10 mouse cellular contexts compared by ENCODE assay signal in genomic region chr12:107464731-107465130, GRCm38 (mm10). TPM values are rescaled to one million over a fixed set of nuclear protein-coding genes. Genes with fewer than 3 reads are reported as not detected.
DNase-seq lines count a peak whose midpoint lies in the region; ATAC-seq and TF ChIP-seq lines count a peak whose summit lies in the region.
"Had no signal": no experiment of that assay in that cellular context is flagged by ENCODE, and none has a peak within 500 bp of the region (broad histone marks: within the 10 kb centered on the region; RNA-seq: fewer than 3 reads in every experiment).

No protein-coding gene starts in this region.

- H3K4me3 ChIP-seq in kidney, embryonic 14.5 days (ENCODE audit: low read length), result no peak overlapping the region
- H3K4me3 ChIP-seq in liver, postnatal 0 days (ENCODE audit: low read depth, low read length), result no peak overlapping the region
- H3K4me3 ChIP-seq in left cerebral cortex, adult 2 months, result no peak overlapping the region
- H3K4me3 ChIP-seq in intestine, embryonic 15.5 days (replicated peaks), result no peak overlapping the region
- H3K4me3 ChIP-seq: limb, embryonic 15.5 days had no signal

- intact Hi-C loops in left cerebral cortex, adult 2 months (cut with DNase I), result no loop called here

- no peak overlapping the region for H3K27ac ChIP-seq in kidney, embryonic 14.5 days (ENCODE audit: low read depth, low read length)
- H3K27ac ChIP-seq in liver, postnatal 0 days (ENCODE audit: low read depth), result no peak overlapping the region
- no peak overlapping the region for H3K27ac ChIP-seq in left cerebral cortex, adult 2 months
- H3K27ac ChIP-seq in intestine, embryonic 15.5 days, result no peak overlapping the region
- H3K27ac ChIP-seq: limb, embryonic 15.5 days had no signal

- H3K9me3 ChIP-seq in kidney, embryonic 14.5 days (ENCODE audit: control insufficient read depth, low read length), result no peaks in the 10 kb centered on the region
- no peaks in the 10 kb centered on the region; the same call in 1 of the 2 replicates for H3K9me3 ChIP-seq in liver, postnatal 0 days (ENCODE audit: low read length)
- H3K9me3 ChIP-seq in intestine, embryonic 15.5 days, result no peaks in the 10 kb centered on the region
- H3K9me3 ChIP-seq: limb, embryonic 15.5 days had no signal

- TF ChIP-seq CTCF in liver, postnatal 0 days (IDR thresholded peaks at IDR 0.05; ENCODE audit: low read depth), result no peak
- no peak for TF ChIP-seq CTCF in left cerebral cortex, adult 2 months (IDR thresholded peaks at IDR 0.05)

- peak; percentile 40 for DNase-seq in kidney, adult 18-20 months
- peak; percentile 83 for DNase-seq in NIH3T3 (ENCODE audit: low read depth)
- peak; percentile 84 for DNase-seq in embryo, embryonic 11 days
- DNase-seq in liver, postnatal 0 days, result peak; percentile 46
- DNase-seq in thymus, postnatal 14 days, result peak; percentile 81
- DNase-seq in left cerebral cortex, adult 2 months (ENCODE audit: extremely low spot score in 1 of 2, low spot score in 2 of 2), result no peak

- no peak for TF ChIP-seq EP300 in liver, postnatal 0 days (IDR thresholded peaks at IDR 0.05; ENCODE audit: low read depth)

- H3K4me1 ChIP-seq in kidney, embryonic 14.5 days (ENCODE audit: control insufficient read depth, insufficient read depth, low read length), result no peaks in the 10 kb centered on the region
- H3K4me1 ChIP-seq in liver, postnatal 0 days (ENCODE audit: insufficient read depth), result no peaks in the 10 kb centered on the region
- H3K4me1 ChIP-seq in intestine, embryonic 15.5 days (replicated peaks), result no peaks in the 10 kb centered on the region
- H3K4me1 ChIP-seq: limb, embryonic 15.5 days had no signal

- H3K27me3 ChIP-seq in kidney, embryonic 14.5 days (ENCODE audit: control insufficient read depth, insufficient read depth, low read length), result no peaks in the 10 kb centered on the region
- no peaks in the 10 kb centered on the region for H3K27me3 ChIP-seq in liver, postnatal 0 days (ENCODE audit: insufficient read depth, low read length)
- no peaks in the 10 kb centered on the region for H3K27me3 ChIP-seq in intestine, embryonic 15.5 days (replicated peaks)
- H3K27me3 ChIP-seq: limb, embryonic 15.5 days had no signal

- H3K4me2 ChIP-seq in kidney, embryonic 14.5 days (replicated peaks; ENCODE audit: low read depth, low read length), result no peak overlapping the region
- H3K4me2 ChIP-seq in liver, postnatal 0 days (ENCODE audit: low read depth, low read length), result no peak overlapping the region
- H3K4me2 ChIP-seq in intestine, embryonic 15.5 days (replicated peaks), result no peak overlapping the region
- H3K4me2 ChIP-seq: limb, embryonic 15.5 days had no signal

- no peaks in the 10 kb centered on the region for H3K36me3 ChIP-seq in kidney, embryonic 14.5 days (ENCODE audit: control insufficient read depth, insufficient read depth, low read length)
- no peaks in the 10 kb centered on the region for H3K36me3 ChIP-seq in liver, postnatal 0 days (replicated peaks; ENCODE audit: insufficient read depth, low read length)
- H3K36me3 ChIP-seq in intestine, embryonic 15.5 days, result no peaks in the 10 kb centered on the region
- H3K36me3 ChIP-seq: limb, embryonic 15.5 days had no signal

- ATAC-seq in kidney, embryonic 14.5 days (ENCODE audit: low FRiP score, low TSS enrichment), result no peak
- no peak for ATAC-seq in liver, postnatal 0 days
- ATAC-seq in intestine, embryonic 15.5 days, result no peak

- no peak overlapping the region for H3K9ac ChIP-seq in kidney, embryonic 14.5 days (ENCODE audit: low read depth, low read length)
- no peak overlapping the region for H3K9ac ChIP-seq in liver, postnatal 0 days (replicated peaks)
- no peak overlapping the region for H3K9ac ChIP-seq in intestine, embryonic 15.5 days
- H3K9ac ChIP-seq: limb, embryonic 15.5 days had no signal

- 18% methylated on average over 5 of the region's 5 CpGs for whole genome bisulfite sequencing in kidney, embryonic 14.5 days
- 16% methylated on average over 5 of the region's 5 CpGs for WGBS in liver, postnatal 0 days (ENCODE audit: insufficient replicate concordance)
- WGBS in intestine, embryonic 15.5 days, result 11% methylated on average over 5 of the region's 5 CpGs

RNA-seq across cellular contexts. Expression of gene 3110018I06Rik, which starts 23.7 kb away (rescaled TPM):
- polyA plus RNA-seq in kidney, embryonic 14.5 days (2014; fragmentation: Nextera tagmentation; extraction: Ambion mirVana), result not detected in 2 replicates
- not detected in 2 replicates for polyA plus RNA-seq in liver, postnatal 0 days (2015; fragmentation: Nextera tagmentation; extraction: Ambion mirVana)
- total RNA-seq in left cerebral cortex, adult 2 months (2021), result not detected
- polyA plus RNA-seq in intestine, embryonic 15.5 days (2015; fragmentation: Nextera tagmentation; extraction: Ambion mirVana), result not detected in 2 replicates
- polyA plus RNA-seq: limb, embryonic 15.5 days; spleen, adult 2 months had no signal

Comparison
In these comparisons a context has a peak if more than half of its experiments do, and no peak if none do; other contexts are left out.
1. DNase-seq: peak in kidney, adult 18-20 months (single experiment), NIH3T3 (single experiment), embryo, embryonic 11 days (single experiment), liver, postnatal 0 days (single experiment) and thymus, postnatal 14 days (single experiment); none in left cerebral cortex, adult 2 months (0 of 2).